Mouse (Mus musculus): ENCODE results near the gene Lcmt1. TPM values are rescaled to one million over a fixed set of nuclear protein-coding genes. Genes with fewer than 3 reads are reported as not detected.

The Lcmt1 gene
- polyA plus RNA-seq, 1 experiment from 2014 or later: 49.6 TPM

DNA sequence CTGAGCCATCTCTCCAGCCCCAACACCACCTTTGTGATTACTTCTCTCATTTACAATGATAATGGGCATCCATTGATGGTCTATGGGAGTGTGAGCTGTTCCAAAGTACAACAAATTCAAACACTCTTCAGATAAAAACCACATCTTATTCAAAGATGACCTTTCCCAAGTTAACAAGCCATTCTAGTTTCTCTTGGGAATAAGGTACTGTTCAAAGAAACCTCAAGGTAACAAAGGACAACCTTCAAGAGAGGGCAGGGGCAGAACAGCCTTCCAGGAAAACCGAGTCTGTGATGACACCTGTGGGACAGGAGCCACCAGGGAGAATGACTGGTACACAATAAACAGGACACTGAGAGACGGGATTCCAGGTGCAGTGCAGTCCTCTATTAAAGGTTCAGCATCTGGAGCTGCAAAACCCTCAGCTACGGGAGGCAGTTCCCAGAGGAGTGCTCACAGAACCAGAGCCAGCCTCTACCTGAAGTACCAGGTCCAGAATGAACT, 24.5 kb upstream of the Lcmt1 start:
- H3K4me3 ChIP-seq: no peak overlapping the region
- H3K27me3 ChIP-seq (replicated peaks; ENCODE audit: low read depth, poor library complexity, severe bottlenecking): no peaks in the 10 kb centered on the region
- peaks cover under 1% of the 10 kb centered on the region; the same call in 1 of the 2 replicates for H3K36me3 ChIP-seq (replicated peaks)
- no peak for DNase-seq (ENCODE audit: low spot score)
- H3K4me1 ChIP-seq: peaks cover 33% of the 10 kb centered on the region
- no peaks in the 10 kb centered on the region for H3K9me3 ChIP-seq
- no peak overlapping the region for H3K27ac ChIP-seq (replicated peaks)
- WGBS: 81% methylated on average over 3 of the region's 3 CpGs

GRCm38 (mm10) chr7:123346631-123347290, 22.8 kb upstream of the Lcmt1 start:
- 92% methylated on average over 7 of the region's 7 CpGs for WGBS
- H3K4me1 ChIP-seq: peaks cover 24% of the 10 kb centered on the region
- H3K9me3 ChIP-seq: no peaks in the 10 kb centered on the region
- 0 out of 2 replicates have a peak, but pooled peaks cover 5% of the 10 kb centered on the region for H3K36me3 ChIP-seq (replicated peaks)
- no peak for DNase-seq (ENCODE audit: low spot score)
- H3K27me3 ChIP-seq (replicated peaks; ENCODE audit: low read depth, poor library complexity, severe bottlenecking): no peaks in the 10 kb centered on the region
- H3K4me3 ChIP-seq: no peak overlapping the region
- no peak overlapping the region for H3K27ac ChIP-seq (replicated peaks)

DNA sequence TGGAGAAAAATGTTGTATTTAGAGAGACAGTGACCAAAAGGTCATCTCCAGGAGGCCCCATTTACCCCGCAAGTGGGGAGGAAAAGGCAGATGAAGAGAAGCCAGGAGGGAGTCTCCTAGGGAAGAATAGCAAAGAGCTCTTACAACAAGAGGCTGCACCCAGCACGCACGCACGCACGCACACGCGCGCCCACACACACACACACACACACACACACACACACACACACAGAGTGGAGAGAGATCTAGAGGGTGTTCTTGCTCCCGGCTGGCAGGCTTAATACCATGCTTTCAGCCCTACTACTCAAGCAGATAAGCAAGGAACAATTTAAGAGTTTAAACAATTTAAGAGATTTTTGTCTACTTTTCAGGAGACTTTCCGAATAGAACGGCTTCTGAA, 19.8 kb upstream of the Lcmt1 start:
- no peak overlapping the region for H3K4me3 ChIP-seq
- peaks cover 13% of the 10 kb centered on the region; the same call in 1 of the 2 replicates for H3K4me1 ChIP-seq
- DNase-seq (ENCODE audit: low spot score): no peak
- H3K9me3 ChIP-seq: no peaks in the 10 kb centered on the region
- WGBS: 82% methylated on average over 11 of the region's 11 CpGs
- H3K27ac ChIP-seq (replicated peaks): no peak overlapping the region
- H3K27me3 ChIP-seq (replicated peaks; ENCODE audit: low read depth, poor library complexity, severe bottlenecking): no peaks in the 10 kb centered on the region
- 0 out of 2 replicates have a peak, but pooled peaks cover 5% of the 10 kb centered on the region for H3K36me3 ChIP-seq (replicated peaks)

DNA sequence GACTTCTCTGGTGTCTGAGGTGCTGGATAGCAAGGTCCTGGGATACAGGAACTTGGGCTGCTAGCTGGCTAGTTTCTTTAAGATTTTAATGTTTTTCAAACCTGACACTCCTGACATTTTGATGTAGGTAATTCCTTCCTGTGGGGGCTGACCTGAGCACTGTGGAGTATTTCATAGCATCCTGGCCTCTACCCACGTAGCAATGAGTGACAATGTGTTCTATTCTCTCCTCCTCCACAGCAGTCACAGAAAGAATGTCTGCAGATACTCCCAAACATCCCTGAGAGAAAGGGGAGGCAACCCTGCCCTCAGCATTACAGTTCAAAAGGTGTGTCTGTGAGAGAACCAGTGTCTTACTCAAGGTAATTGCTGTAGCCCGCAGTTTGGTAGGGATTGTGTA, 19.3 kb upstream of the Lcmt1 start:
- H3K4me3 ChIP-seq: no peak overlapping the region
- H3K9me3 ChIP-seq: no peaks in the 10 kb centered on the region
- H3K27me3 ChIP-seq (replicated peaks; ENCODE audit: low read depth, poor library complexity, severe bottlenecking): no peaks in the 10 kb centered on the region
- 0 out of 2 replicates have a peak, but pooled peaks cover 5% of the 10 kb centered on the region for H3K36me3 ChIP-seq (replicated peaks)
- H3K27ac ChIP-seq (replicated peaks): no peak overlapping the region
- DNase-seq (ENCODE audit: low spot score): no peak
- peaks cover 13% of the 10 kb centered on the region; the same call in 1 of the 2 replicates for H3K4me1 ChIP-seq
- WGBS: 66% methylated on average over 2 of the region's 2 CpGs

DNA sequence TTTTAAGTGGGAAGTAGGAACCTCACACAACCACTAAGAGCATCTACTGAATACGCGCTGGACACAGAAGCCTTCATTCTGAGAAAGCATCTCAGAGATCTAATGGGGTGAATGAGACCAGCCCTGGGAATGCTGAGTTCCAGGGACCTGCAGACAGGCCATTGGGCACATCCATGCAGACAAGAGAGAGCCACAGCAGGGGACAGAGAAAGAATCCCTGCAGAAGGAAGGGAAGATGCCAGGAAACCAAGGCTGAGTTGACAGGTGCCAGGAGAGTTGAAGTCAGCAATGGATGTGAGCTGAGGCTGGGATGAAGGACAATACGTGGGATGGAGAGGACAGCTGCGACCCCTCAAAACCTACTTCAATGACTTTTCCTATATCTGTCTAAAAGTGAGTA, 16.5 kb upstream of the Lcmt1 start:
- peaks cover 16% of the 10 kb centered on the region for H3K36me3 ChIP-seq (replicated peaks)
- no peaks in the 10 kb centered on the region for H3K27me3 ChIP-seq (replicated peaks; ENCODE audit: low read depth, poor library complexity, severe bottlenecking)
- no peak overlapping the region for H3K27ac ChIP-seq (replicated peaks)
- DNase-seq (ENCODE audit: low spot score): no peak
- H3K4me1 ChIP-seq: peaks cover 13% of the 10 kb centered on the region; the same call in 1 of the 2 replicates
- H3K4me3 ChIP-seq: no peak overlapping the region
- H3K9me3 ChIP-seq: no peaks in the 10 kb centered on the region
- 96% methylated on average over 4 of the region's 4 CpGs for WGBS

- H3K27ac ChIP-seq (replicated peaks): no peak overlapping the region
- H3K4me3 ChIP-seq: no peak overlapping the region
- H3K4me1 ChIP-seq: peaks cover 13% of the 10 kb centered on the region; the same call in 1 of the 2 replicates
- no peak for DNase-seq (ENCODE audit: low spot score)
- peaks cover 16% of the 10 kb centered on the region for H3K36me3 ChIP-seq (replicated peaks)
- no peaks in the 10 kb centered on the region for H3K9me3 ChIP-seq
- 78% methylated on average over 5 of the region's 5 CpGs for WGBS
- no peaks in the 10 kb centered on the region for H3K27me3 ChIP-seq (replicated peaks; ENCODE audit: low read depth, poor library complexity, severe bottlenecking)
Measured at GRCm38 (mm10) chr7:123353879-123354278, 15.7 kb upstream of the Lcmt1 start.

GRCm38 (mm10) chr7:123354392-123354791, 15.2 kb upstream of the Lcmt1 start:
- 85% methylated on average over 5 of the region's 5 CpGs for WGBS
- H3K36me3 ChIP-seq (replicated peaks): peaks cover 16% of the 10 kb centered on the region

GRCm38 (mm10) chr7:123354851-123355250, 14.7 kb upstream of the Lcmt1 start:
- H3K4me1 ChIP-seq: peaks cover 11% of the 10 kb centered on the region; the same call in 1 of the 2 replicates
- H3K9me3 ChIP-seq: no peaks in the 10 kb centered on the region
- DNase-seq (ENCODE audit: low spot score): no peak
- 93% methylated on average over 2 of the region's 2 CpGs for WGBS
- peaks cover 16% of the 10 kb centered on the region for H3K36me3 ChIP-seq (replicated peaks)
- no peak overlapping the region for H3K4me3 ChIP-seq
- H3K27me3 ChIP-seq (replicated peaks; ENCODE audit: low read depth, poor library complexity, severe bottlenecking): no peaks in the 10 kb centered on the region
- no peak overlapping the region for H3K27ac ChIP-seq (replicated peaks)

More at GRCm38 (mm10) chr7:123354392-123354791, 15.2 kb upstream of the Lcmt1 start:
- DNase-seq (ENCODE audit: low spot score): no peak
- H3K4me3 ChIP-seq: no peak overlapping the region
- H3K9me3 ChIP-seq: no peaks in the 10 kb centered on the region
- H3K4me1 ChIP-seq: peaks cover 13% of the 10 kb centered on the region; the same call in 1 of the 2 replicates
- no peak overlapping the region for H3K27ac ChIP-seq (replicated peaks)
- H3K27me3 ChIP-seq (replicated peaks; ENCODE audit: low read depth, poor library complexity, severe bottlenecking): no peaks in the 10 kb centered on the region

- H3K4me3 ChIP-seq: no peak overlapping the region
- no peak for DNase-seq (ENCODE audit: low spot score)
- no peaks in the 10 kb centered on the region for H3K9me3 ChIP-seq
- no peaks in the 10 kb centered on the region for H3K27me3 ChIP-seq (replicated peaks; ENCODE audit: low read depth, poor library complexity, severe bottlenecking)
- no peak overlapping the region for H3K27ac ChIP-seq (replicated peaks)
- peaks cover 22% of the 10 kb centered on the region for H3K36me3 ChIP-seq (replicated peaks)
- H3K4me1 ChIP-seq: 0 out of 2 replicates have a peak, but pooled peaks cover 4% of the 10 kb centered on the region
- WGBS: 86% methylated on average over 3 of the region's 3 CpGs
Measured at GRCm38 (mm10) chr7:123356158-123356557, 13.4 kb upstream of the Lcmt1 start.

DNA sequence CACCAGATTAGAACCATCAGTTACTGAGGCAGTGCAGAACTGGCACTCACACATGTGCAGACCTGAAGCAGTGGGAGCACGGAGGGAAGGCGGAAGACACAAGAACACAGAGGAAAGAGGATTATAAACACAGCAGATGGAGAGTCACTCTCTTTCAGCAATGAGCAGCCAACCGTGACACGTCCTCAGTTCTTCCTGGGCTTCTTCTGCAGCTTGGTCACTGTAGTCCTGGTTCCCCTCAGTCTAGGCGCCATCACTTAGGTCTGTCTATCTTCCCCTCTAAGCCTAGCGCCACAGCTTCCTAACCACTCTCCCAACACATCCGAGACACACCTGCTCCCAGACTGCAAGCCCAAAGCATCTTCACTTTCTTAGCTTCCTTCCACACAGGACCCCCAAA, 10.5 kb upstream of the Lcmt1 start:
- WGBS: 78% methylated on average over 7 of the region's 7 CpGs
- Histone ChIP-seq H3K9me3 (no peaks in the 10 kb centered on the region), H3K27me3 (replicated peaks; ENCODE audit: low read depth, poor library complexity, severe bottlenecking) (no peaks in the 10 kb centered on the region), H3K4me3 (no peak overlapping the region), H3K27ac (replicated peaks) (no peak overlapping the region), H3K4me1 (0 out of 2 replicates have a peak, but pooled peaks cover 4% of the 10 kb centered on the region), H3K36me3 (replicated peaks) (peaks cover 26% of the 10 kb centered on the region)
- no peak for DNase-seq (ENCODE audit: low spot score)

GRCm38 (mm10) chr7:123360185-123360584, 9.4 kb upstream of the Lcmt1 start:
- no peak for DNase-seq (ENCODE audit: low spot score)
- 92% methylated on average over 5 of the region's 5 CpGs for WGBS
- Histone ChIP-seq H3K27me3 (replicated peaks; ENCODE audit: low read depth, poor library complexity, severe bottlenecking) (no peaks in the 10 kb centered on the region), H3K9me3 (no peaks in the 10 kb centered on the region), H3K4me3 (no peak overlapping the region), H3K27ac (replicated peaks) (no peak overlapping the region), H3K36me3 (replicated peaks) (peaks cover 33% of the 10 kb centered on the region), H3K4me1 (no peaks in the 10 kb centered on the region)

GRCm38 (mm10) chr7:123361229-123361980, 8.2 kb upstream of the Lcmt1 start:
- Histone ChIP-seq H3K27ac (replicated peaks) (no peak overlapping the region), H3K4me3 (no peak overlapping the region), H3K36me3 (replicated peaks) (peaks cover 35% of the 10 kb centered on the region), H3K4me1 (peaks cover 2% of the 10 kb centered on the region), H3K27me3 (replicated peaks; ENCODE audit: low read depth, poor library complexity, severe bottlenecking) (no peaks in the 10 kb centered on the region), H3K9me3 (no peaks in the 10 kb centered on the region)
- 91% methylated on average over 7 of the region's 7 CpGs for WGBS
- DNase-seq (ENCODE audit: low spot score): no peak

All from embryonic facial prominence, embryonic 10.5 days (tissue).